ENCODE assay signal across 28 mouse cellular contexts in the genomic region with DNA sequence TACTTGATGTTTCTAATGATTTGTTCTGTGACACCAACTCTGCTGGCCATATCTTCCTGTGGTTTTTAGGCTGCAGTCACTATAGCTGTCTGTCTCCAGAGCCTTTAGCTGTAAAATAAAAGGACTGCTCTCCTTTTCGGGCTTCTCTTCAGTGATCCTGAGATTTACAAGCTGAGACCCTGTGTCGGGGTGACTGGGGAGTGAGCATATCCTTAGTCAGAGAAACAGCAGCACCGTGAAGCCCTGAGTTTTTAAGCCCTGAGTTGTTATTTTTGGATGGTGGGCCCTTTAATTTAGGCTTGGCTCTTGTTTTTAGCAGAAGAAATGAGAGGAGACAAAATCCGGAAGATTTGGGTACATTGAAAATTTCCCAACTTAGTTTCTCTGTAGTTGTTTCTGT. TPM values are rescaled to one million over a fixed set of nuclear protein-coding genes. Genes with fewer than 3 reads are reported as not detected.
"Had no signal": no experiment of that assay in that cellular context is flagged by ENCODE, and none has a peak within 500 bp of the region (broad histone marks: within the 10 kb centered on the region; RNA-seq: fewer than 3 reads in every experiment).

No protein-coding gene starts in this region.

- H3K36me3 ChIP-seq: stomach, embryonic 15.5 days had no signal

- H3K27me3 ChIP-seq: limb, embryonic 13.5 days; liver, embryonic 13.5 days; midbrain, embryonic 13.5 days; neural tube, embryonic 13.5 days; stomach, embryonic 15.5 days had no signal

- DNase-seq: kidney, adult 9 months; kidney, postnatal 25 days; left cerebral cortex, postnatal 4 days; liver, embryonic 13.5 days; lung, adult 2 months; lung, postnatal 14 days; lung, postnatal 4 days; right cerebral cortex, postnatal 25 days; spleen, adult 18-20 months; thymus, postnatal 25 days had no signal

- ATAC-seq: intestine, postnatal 0 days; midbrain, embryonic 13.5 days; midbrain, embryonic 16.5 days had no signal

- H3K4me1 ChIP-seq: midbrain, embryonic 13.5 days; stomach, embryonic 15.5 days had no signal

- H3K9me3 ChIP-seq: limb, embryonic 13.5 days; liver, embryonic 13.5 days; midbrain, embryonic 13.5 days; neural tube, embryonic 13.5 days; stomach, embryonic 15.5 days had no signal

- H3K27ac ChIP-seq: limb, embryonic 13.5 days; liver, embryonic 13.5 days; midbrain, embryonic 13.5 days; neural tube, embryonic 13.5 days; stomach, embryonic 15.5 days had no signal

- H3K4me3 ChIP-seq: limb, embryonic 13.5 days; liver, embryonic 13.5 days; midbrain, embryonic 13.5 days; myocyte; neural tube, embryonic 13.5 days; stomach, embryonic 15.5 days had no signal

- H3K9ac ChIP-seq: limb, embryonic 13.5 days; liver, embryonic 13.5 days; midbrain, embryonic 13.5 days; neural tube, embryonic 13.5 days; stomach, embryonic 15.5 days had no signal

- H3K4me2 ChIP-seq: limb, embryonic 13.5 days; liver, embryonic 13.5 days; midbrain, embryonic 13.5 days; neural tube, embryonic 13.5 days; stomach, embryonic 15.5 days had no signal

RNA-seq across cellular contexts. Expression of a gene that starts 58.6 kb away (rescaled TPM):
- total RNA-seq: layer of hippocampus, postnatal 14 days; left cerebral cortex, adult 8-10 months; left cerebral cortex, postnatal 14 days; left cerebral cortex, postnatal 4 days; liver, adult 2 months; megakaryocyte progenitor cell, adult 5-6 weeks; megakaryocyte-erythroid progenitor cell, adult 5-6 weeks; monocyte, adult 5-6 weeks; neutrophil, adult 5-6 weeks had no signal
- polyA plus RNA-seq: limb, embryonic 13.5 days; liver, adult 2 months; liver, embryonic 13.5 days; liver, embryonic 16.5 days; lung, adult 2 months; lung, embryonic 16.5 days; midbrain, embryonic 13.5 days; midbrain, embryonic 16.5 days; myocyte; neural tube, embryonic 13.5 days; thymus, postnatal 0 days had no signal
